Mouse (Mus musculus) spleen, adult 2 months (tissue): ENCODE data around the gene Swi5.

Experiments used
- CTCF ChIP-seq: fragments of 200-500 bp; IDR thresholded peaks from 2 replicates; pipeline ENCODE4 v1.5.1; 2011; ENCODE audit warnings: mild to moderate bottlenecking, inconsistent platforms; ENCODE audit not compliant: insufficient read depth, insufficient read length, insufficient replicate concordance; ENCODE audit errors: extremely low read depth
- POLR2A ChIP-seq: fragments of 200-500 bp; IDR thresholded peaks from 2 replicates; pipeline ENCODE4 v1.6.1; 2011; ENCODE audit warnings: low read depth, low read length, inconsistent platforms

GRCm38 (mm10) chr2:32327200-32327599, 39.3 kb upstream of the Swi5 start:
- TF ChIP-seq POLR2A: no peak
- TF ChIP-seq CTCF: no peak
